Mouse (Mus musculus) heart, adult 2 months (tissue): ENCODE data around the gene Caskin1. TPM values are rescaled to one million over a fixed set of nuclear protein-coding genes. Genes with fewer than 3 reads are reported as not detected.

Source experiments
- DNase-seq, 2 experiments: peaks; one replicate each; pipeline ENCODE4 v3.0.0; 2021
- H3K27ac ChIP-seq: fragments of 200-600 bp; 2 replicates; pipeline ENCODE4 v1.8.1; 2022
- H3K27me3 ChIP-seq: fragments of 200-500 bp; 2 replicates; pipeline ENCODE4 v1.6.1; 2012; ENCODE audit warnings: mild to moderate bottlenecking, low read length, inconsistent platforms, mixed read lengths; ENCODE audit not compliant: control insufficient read depth, insufficient read depth
- H3K36me3 ChIP-seq: fragments of 200-500 bp; 2 replicates; pipeline ENCODE4 v1.6.1; 2012; ENCODE audit warnings: low read length, inconsistent platforms; ENCODE audit not compliant: control insufficient read depth, insufficient read depth
- H3K4me1 ChIP-seq: fragments of 200-500 bp; 2 replicates; pipeline ENCODE4 v1.6.1; 2011; ENCODE audit warnings: low read length; ENCODE audit not compliant: control insufficient read depth, insufficient read depth
- H3K4me3 ChIP-seq: fragments of 200-600 bp; 2 replicates; pipeline ENCODE4 v1.8.1; 2022
- H3K79me2 ChIP-seq: fragments of 200-500 bp; replicated peaks from 2 replicates; pipeline ENCODE4 v1.6.1; 2012; ENCODE audit warnings: mild to moderate bottlenecking, inconsistent platforms, low read length, moderate library complexity, mixed read lengths; ENCODE audit not compliant: control insufficient read depth, insufficient read depth
- H3K9ac ChIP-seq: fragments of 200-500 bp; 2 replicates; pipeline ENCODE4 v1.6.1; 2012; ENCODE audit warnings: low read depth, mild to moderate bottlenecking, control low read depth, inconsistent platforms, low read length, mixed read lengths
- CTCF ChIP-seq: fragments of 200-600 bp; IDR thresholded peaks from 2 replicates; pipeline ENCODE4 v1.8.1; 2022; ENCODE audit warnings: antibody characterized with exemption, mild to moderate bottlenecking, moderate library complexity
- EP300 ChIP-seq: fragments of 200-500 bp; IDR thresholded peaks from 2 replicates; pipeline ENCODE4 v1.6.1; 2011; ENCODE audit warnings: low read depth, low read length, control low read depth; ENCODE audit not compliant: insufficient read depth
- POLR2A ChIP-seq: fragments of 200-500 bp; IDR thresholded peaks from 2 replicates; pipeline ENCODE4 v1.6.1; 2011; ENCODE audit warnings: mild to moderate bottlenecking, low read depth, low read length, control low read depth; ENCODE audit not compliant: insufficient read depth
- WGBS: fragments of 180-500 bp; shearing (Covaris S2); methylation state at CpG from one replicate; pipeline ENCODE4 v1.1.7; 2018; 5-methylcytosine and 5-hydroxymethylcytosine counted together
- intact Hi-C: fragments of 180-260 bp; cut with DNase I; formaldehyde crosslinking; loops from one replicate; pipeline ENCODE4 v1.15.1; 2025
- polyA plus RNA-seq: library from polyadenylated mRNA; depleted of rRNA; stranded (reverse); fragments of >200 nt; gene quantifications from 2 replicates; pipeline ENCODE4 v1.2.3, GENCODE M21; 2012
- total RNA-seq, 2 experiments: library from RNA; stranded (reverse); gene quantifications; 2 replicates each; pipeline ENCODE4 v1.2.3; 2021

The Caskin1 gene
- total and polyA plus RNA-seq, 3 experiments = 0.16 to 0.55 (median 0.45) TPM

DNA sequence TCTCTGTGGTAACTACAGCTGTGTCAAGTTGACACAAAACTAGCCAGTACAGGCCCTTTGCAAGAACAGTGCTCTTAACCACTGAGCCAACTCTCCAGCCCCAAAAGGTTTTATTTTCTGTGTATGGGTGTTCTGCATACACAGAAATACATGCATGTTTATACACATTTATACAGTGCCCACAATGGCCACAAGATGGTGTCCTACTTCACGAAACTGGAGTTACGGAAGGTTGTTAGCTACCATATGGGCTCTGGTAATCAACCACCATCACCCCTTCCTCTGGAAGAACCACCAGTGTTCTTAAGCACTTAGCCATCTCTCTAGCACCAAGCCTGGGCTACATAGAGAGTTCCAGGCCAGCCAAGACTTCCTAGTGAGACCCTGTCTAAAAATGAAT is 26.8 kb upstream of the Caskin1 start:
- no peaks in the 10 kb centered on the region for H3K79me2 ChIP-seq
- no peaks in the 10 kb centered on the region for H3K4me1 ChIP-seq
- no peaks in the 10 kb centered on the region for H3K36me3 ChIP-seq
- TF ChIP-seq POLR2A (no peak), CTCF (peak; percentile 60), EP300 (no peak)
- no peak for DNase-seq
- intact Hi-C loops = no loop called here
- no peak overlapping the region for H3K9ac ChIP-seq
- H3K4me3 ChIP-seq = no peak overlapping the region
- no peak overlapping the region for H3K27ac ChIP-seq
- no peaks in the 10 kb centered on the region for H3K27me3 ChIP-seq
- 80% methylated on average over 2 of the region's 2 CpGs for WGBS

GRCm38 (mm10) chr17:24462932-24463331 is 25.5 kb upstream of the Caskin1 start:
- no peaks in the 10 kb centered on the region for H3K36me3 ChIP-seq
- no peak overlapping the region for H3K4me3 ChIP-seq
- no peaks in the 10 kb centered on the region for H3K79me2 ChIP-seq
- WGBS = 79% methylated on average over 1 of the region's 1 CpGs
- H3K9ac ChIP-seq = no peak overlapping the region
- no peaks in the 10 kb centered on the region for H3K27me3 ChIP-seq
- intact Hi-C loops = no loop called here
- DNase-seq = no peak
- no peaks in the 10 kb centered on the region for H3K4me1 ChIP-seq
- no peak overlapping the region for H3K27ac ChIP-seq
- TF ChIP-seq EP300 = no peak
- no peak for TF ChIP-seq CTCF
- no peak for TF ChIP-seq POLR2A

DNA sequence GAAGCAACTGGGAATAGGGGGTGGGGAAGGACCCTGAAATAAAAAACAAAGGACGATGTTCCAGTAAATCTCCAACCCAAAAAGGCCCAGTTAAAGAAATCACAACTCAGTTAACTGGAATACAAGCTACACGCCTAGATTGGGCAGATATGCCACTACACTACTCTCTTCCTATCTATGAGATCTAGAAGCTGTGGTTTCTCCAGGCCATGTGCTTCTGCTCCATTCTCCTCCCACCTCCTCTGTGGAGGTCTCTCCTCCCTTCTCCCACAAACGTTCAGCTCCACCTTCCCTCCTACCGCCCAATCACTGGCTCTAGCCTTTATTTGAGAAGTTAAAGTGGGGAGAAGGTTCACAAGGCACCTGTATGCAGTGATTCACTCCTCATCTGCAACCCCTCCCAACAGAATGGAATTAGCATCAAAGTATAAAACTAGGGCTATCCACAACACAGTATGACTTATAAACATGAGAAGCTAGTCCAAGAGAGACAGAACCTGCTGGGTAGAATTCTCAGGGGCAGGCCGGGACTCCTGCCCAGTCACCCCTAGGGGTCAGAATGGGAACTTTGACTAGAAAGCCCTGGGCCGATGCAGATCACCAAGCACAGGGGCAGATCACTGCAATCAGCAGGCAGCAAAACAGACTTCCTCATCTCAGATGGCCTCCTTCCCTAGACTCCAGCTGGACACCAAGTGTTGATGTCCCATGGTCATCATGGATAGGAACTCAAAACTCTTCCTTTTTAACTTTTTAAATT is 24.8 kb upstream of the Caskin1 start:
- Histone ChIP-seq H3K4me1 (no peaks in the 10 kb centered on the region), H3K4me3 (no peak overlapping the region), H3K9ac (no peak overlapping the region), H3K36me3 (no peaks in the 10 kb centered on the region), H3K27ac (no peak overlapping the region), H3K79me2 (no peaks in the 10 kb centered on the region), H3K27me3 (no peaks in the 10 kb centered on the region)
- intact Hi-C loops = no loop called here
- WGBS = 63% methylated on average over 6 of the region's 6 CpGs
- no peak for DNase-seq
- no peak for TF ChIP-seq CTCF
- TF ChIP-seq POLR2A = no peak
- no peak for TF ChIP-seq EP300

DNA sequence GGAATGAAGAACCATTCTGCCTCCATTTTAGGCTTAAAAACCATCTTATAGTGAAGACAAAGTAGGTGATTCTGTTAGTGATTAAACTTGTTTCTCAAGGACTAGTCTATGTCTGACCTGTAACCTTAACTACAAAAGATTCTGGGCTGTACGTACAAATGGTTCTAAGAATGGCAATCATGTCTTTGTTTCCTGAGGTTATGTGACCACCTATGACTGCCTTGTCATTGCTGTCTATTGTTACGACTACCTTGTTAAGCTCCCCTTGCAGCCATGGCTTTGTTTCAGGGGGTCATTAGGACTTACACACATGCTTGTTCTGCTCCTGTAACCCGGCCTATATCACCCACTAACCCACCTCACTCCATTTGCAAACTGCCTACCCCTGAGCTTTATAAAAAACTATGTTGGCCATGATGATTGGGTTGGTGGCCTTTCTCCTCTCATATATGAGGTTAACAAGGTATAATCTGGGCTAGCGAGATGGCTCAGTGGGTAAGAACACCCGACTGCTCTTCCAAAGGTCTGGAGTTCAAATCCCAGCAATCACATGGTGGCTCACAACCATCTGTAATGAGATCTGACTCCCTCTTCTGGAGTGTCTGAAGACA is 19.7 kb upstream of the Caskin1 start:
- TF ChIP-seq POLR2A (no peak), EP300 (no peak), CTCF (no peak)
- Histone ChIP-seq H3K27ac (no peak overlapping the region), H3K9ac (no peak overlapping the region), H3K79me2 (peaks cover 2% of the 10 kb centered on the region), H3K4me3 (no peak overlapping the region), H3K27me3 (no peaks in the 10 kb centered on the region), H3K4me1 (peaks cover 11% of the 10 kb centered on the region), H3K36me3 (peaks cover 1% of the 10 kb centered on the region; the same call in 1 of the 2 replicates)
- intact Hi-C loops = no loop called here
- 92% methylated on average over 5 of the region's 5 CpGs for WGBS
- no peak for DNase-seq

DNA sequence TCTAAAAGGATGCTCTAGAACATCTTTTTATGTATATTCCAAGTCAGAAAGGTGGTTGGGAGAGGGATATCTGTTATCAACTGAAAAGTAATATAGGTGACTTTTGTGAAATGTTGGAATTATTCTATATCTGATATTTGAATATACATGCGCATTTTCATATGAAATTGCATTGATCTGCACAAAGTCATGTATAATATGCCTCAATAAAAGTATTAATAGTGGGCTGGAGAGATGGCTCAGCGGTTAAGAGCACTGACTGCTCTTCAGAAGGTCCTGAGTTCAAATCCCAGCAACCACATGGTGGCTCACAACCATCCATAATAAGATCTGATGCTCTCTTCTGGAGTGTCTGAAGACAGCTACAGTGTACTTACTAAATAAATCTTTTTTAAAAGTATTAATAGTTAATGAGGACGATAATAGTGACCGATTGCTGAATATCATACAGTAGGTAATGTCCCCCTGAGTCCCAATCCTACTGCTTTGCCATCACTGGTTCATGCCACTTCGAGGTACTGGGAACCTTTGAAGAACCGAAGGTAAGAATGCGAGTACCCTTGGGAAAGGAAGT is 19.0 kb upstream of the Caskin1 start:
- no peak for DNase-seq
- intact Hi-C loops = no loop called here
- peaks cover 2% of the 10 kb centered on the region for H3K79me2 ChIP-seq
- TF ChIP-seq EP300 (no peak), POLR2A (no peak), CTCF (no peak)
- H3K36me3 ChIP-seq = peaks cover 1% of the 10 kb centered on the region; the same call in 1 of the 2 replicates
- 18% methylated on average over 7 of the region's 7 CpGs for WGBS
- H3K27me3 ChIP-seq = no peaks in the 10 kb centered on the region
- H3K4me3 ChIP-seq = peak overlapping the region; percentile 71
- H3K4me1 ChIP-seq = peaks cover 11% of the 10 kb centered on the region
- peak overlapping the region; percentile 97 for H3K27ac ChIP-seq
- H3K9ac ChIP-seq = peak overlapping the region; percentile 62

DNA sequence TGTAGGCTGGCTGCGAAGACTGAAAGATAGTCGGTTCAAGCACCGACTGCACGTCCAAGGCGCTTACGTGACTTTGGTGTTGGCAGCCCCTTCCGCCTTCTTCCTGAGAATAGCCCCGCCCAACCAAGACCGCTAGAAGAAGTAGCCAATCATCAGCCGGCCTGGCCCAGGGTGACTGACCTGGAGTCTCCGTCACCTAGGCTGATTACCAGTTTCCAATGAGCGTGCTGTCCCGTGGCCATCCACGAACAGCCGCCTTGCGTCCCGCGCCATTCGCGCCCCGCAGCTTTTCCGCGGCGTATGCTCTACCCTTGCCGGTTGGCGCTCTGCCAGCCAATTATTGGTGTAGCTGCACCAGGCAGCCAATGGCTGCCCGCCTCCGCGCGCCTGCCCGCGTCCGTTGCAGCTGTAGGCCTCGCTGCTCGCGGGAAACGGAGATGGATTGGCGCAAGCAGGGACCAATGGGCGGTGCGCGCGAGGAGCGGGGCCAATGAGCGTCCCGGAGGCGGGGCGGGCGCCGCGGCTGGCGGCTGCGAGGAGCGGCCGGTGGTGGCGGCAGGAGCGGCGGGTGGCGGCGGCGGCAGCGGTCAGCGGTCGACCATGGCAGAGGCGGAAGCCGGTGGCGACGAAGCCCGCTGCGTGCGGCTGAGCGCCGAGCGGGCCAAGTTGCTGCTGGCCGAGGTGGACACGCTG is 18.3 kb upstream of the Caskin1 start, which contains the start of the genes E4f1 and Pgp:
Gene E4f1, minus strand, starts transcription at position 404 of the 693 bp plus-strand sequence.
Gene Pgp, plus strand, starts transcription at position 483 of the 693 bp plus-strand sequence.
- intact Hi-C loops = loop anchor here (1.0 kb wide), 1 partner anchor 8 kb away; no protein-coding TSS in a partner anchor
- Histone ChIP-seq H3K4me3 (peak within 1 kb of the TSS; percentile 71), H3K79me2 (peaks cover 2% of the 10 kb centered on the region), H3K27me3 (no peaks in the 10 kb centered on the region), H3K9ac (peak within 1 kb of the TSS; percentile 88), H3K36me3 (peaks cover 1% of the 10 kb centered on the region; the same call in 1 of the 2 replicates), H3K27ac (peak within 1 kb of the TSS; percentile 97), H3K4me1 (peaks cover 11% of the 10 kb centered on the region)
- under 1% methylated on average over 75 of the region's 75 CpGs for WGBS
- TF ChIP-seq EP300 (0 out of 2 replicates have a peak, but pooled peaks have one; percentile 2), CTCF (peak; percentile 10; the same call in 1 of the 2 replicates), POLR2A (peak; percentile 81)
- peak; percentile 98 to 100 for DNase-seq
